Mouse (Mus musculus): ENCODE measurements at regions not wholly inside any gene's neighbourhood (a gene's known extent, or its start where the extent isn't known, plus 50 kb on each side); places are given as distances from the start of the nearest gene placed in this dataset.
"Not testable (repeated sequence)": the region's sequence is repeated elsewhere in the genome, so short reads cannot be mapped to it uniquely, and the experiment has no call there.

DNA sequence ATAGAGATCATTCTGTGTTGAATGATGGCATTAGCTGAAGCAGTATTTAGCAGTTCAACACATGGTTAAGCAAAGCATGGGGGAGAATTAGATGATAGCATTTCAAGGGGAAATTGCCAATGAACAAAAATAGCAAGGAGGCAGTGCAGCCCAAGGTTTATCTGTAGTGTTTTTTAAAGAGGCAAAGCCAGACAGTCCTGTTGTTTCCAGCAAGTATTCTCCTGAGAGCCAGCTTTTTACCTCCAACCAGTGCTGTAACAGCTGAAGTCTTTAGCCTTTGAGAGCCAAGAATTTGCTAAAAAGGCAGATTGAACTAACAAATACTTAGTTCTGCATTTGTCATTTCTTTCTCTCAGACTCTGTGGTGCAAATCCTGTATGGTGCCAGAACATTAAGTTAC is 305.1 kb upstream of the Arx start:
- no peak for DNase-seq (ENCODE audit: low read depth, low spot score)

DNA sequence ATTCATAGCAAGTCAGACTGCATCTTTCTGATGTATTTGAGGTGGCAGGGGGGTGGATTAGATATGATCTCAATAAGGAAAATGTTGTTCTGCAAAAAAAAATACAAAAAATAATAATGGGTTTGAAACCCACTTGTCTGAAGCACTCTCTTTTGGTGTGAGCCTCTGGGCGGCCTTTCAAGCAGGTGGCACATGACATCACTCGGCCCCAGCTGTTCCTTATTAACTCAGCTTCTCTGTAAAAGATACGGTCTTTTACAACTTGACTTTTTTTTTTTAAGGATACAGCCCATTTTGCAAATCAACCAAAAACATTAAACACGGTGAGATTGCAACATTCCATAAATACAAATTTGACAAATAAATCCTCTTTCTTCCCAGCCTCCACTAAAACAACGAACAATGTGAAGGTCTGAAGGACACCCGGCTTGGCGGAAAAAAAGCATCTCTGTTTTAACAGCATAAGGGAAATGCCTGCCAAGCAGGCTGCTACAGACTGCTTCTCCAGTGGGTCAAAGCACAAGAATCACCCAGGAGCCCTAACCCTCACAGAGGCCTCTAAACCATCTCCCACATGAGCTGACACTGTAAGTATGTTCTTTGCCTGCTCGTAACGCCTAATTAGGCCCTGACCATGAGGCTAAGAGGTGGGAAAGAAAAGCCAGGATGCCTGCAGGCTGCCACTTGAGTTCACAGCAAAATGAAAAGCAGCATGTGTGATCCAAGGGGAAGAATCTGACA is 283.8 kb upstream of the Arx start:
- DNase-seq (ENCODE audit: low read depth, low spot score) = peak; percentile 25

DNA sequence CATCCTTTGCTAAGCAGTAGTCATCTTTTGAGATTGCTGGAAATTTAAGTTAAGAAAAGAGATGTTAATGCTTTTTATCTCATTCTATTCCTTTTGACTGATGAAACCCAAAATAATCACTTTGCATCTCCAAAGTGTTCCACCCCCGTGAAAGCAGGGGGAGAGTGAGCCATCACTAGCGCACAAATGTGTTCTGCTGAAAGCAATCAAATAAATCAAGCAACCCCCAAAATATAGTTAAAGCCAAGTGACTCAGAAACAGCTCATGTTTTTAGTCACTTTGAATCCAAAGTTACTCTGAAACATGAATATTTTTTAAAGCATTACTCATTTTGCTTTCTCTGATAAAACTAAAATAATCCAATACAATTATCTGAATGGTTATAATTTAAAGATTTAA is 279.6 kb upstream of the Arx start:
- no peak for DNase-seq (ENCODE audit: low read depth, low spot score)

DNA sequence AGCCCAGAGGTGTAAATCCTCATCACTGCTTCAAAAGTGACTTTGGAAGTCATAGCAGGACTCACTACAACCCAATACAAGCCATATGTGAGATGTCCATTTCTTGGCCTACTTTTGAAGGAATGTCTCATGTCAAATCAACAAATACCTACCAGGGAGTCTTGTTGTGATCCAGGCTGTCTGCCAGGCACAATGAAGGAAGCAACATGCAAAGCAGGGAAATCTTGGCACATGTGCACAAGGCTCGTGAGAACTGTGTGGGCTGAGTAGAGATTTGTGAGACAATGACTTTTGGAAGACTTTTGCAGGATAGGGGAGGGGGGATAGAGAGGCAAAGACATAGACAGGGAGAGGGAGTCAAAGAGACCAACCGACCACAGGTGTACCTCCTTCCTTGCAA is 274.7 kb upstream of the Arx start:
- DNase-seq (ENCODE audit: low read depth, low spot score) = no peak

DNA sequence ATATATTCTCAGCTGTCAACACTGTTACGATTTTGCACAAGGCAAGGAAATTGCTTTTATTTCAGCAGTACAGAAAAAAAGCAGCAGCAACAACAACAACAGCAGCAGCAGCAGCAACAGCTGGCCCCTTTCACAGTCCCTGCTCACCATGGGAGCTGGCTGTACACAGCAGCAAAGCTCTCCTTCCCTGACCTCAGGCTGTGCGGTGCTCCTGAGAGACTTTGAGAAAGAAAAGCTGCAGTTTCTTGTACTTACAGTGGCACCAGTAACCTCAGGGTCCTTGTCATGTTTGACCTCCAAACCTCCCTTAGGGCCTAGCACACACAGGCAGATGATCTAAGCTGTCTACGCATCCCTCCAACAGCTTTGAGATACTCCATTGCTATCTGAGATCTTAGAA is 269.9 kb upstream of the Arx start:
- no peak for DNase-seq (ENCODE audit: low read depth, low spot score)

DNA sequence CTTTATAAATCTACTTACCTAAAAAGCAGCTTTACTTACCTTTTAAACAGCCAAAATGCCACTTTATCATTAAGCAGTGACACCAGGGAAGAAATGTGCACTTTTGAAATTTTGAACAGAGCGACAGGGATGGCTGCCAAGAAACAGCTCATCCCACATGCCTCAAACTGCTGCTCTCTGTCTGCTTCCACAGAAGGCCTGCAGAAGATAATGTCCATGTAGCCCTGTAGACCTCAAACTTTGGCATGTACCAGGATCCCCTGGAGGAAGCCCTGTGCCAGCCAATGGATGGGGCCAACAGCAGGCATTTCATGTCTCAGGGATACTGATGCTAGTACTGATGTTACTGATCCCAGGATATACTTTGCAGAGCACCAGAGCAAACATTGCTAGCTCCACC is 245.1 kb upstream of the Arx start:
- no peak for DNase-seq (ENCODE audit: low read depth, low spot score)

DNA sequence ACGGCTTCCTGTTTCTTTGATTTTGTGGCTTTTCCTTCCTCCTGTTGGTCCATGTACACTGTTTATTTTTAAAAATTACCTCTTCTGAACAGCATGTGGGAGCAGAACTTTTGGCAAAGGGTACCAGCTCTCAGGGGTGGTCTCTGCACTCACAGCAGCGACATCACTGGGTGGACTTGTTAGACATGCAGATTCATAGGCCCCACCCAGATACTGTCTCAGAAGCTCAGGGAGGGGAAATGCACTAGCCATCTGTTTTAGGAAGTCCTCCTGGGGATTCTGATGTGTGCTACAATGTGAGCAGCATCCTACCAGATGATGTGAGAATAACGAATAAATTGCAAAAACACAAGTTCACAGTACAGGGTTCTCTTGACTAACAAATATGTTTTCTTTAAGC is 243.5 kb upstream of the Arx start:
- no peak for DNase-seq (ENCODE audit: low read depth, low spot score)

DNA sequence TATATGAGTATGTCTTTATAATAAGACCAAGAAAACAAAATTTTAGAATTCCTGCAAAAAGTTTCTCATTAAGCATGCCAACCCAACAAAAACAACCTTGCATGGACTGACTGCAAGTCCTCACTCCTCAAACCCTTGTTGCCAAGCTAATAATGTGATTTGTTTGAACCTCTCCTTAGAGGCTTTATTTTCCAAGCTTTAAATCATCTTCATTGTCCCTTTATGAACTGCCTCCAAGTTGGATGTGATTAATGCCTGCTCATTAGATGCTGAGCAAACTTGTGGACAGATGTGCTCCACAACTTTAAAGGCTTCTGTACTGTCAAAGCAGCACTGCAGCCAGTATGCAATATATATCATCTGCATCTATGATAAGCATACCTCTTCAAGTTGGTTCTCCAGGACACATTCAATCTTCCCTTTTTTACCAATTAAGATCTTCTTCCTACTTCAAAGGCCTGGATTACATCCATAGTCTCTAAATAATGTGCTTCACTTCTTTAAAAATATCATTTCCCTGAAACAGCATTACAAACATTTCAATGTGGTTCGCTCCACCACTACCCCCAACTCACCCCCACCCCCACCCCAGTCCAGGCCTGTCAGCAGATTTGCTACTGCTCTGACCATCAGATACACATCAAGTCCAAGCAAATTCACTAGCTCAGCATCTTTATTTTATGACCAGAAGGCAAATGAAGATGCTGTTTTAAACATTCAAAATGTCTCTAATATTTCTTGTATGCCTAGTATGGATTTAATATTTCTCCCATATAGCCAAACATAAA is 237.1 kb upstream of the Arx start:
- no peak for DNase-seq (ENCODE audit: low read depth, low spot score)

DNA sequence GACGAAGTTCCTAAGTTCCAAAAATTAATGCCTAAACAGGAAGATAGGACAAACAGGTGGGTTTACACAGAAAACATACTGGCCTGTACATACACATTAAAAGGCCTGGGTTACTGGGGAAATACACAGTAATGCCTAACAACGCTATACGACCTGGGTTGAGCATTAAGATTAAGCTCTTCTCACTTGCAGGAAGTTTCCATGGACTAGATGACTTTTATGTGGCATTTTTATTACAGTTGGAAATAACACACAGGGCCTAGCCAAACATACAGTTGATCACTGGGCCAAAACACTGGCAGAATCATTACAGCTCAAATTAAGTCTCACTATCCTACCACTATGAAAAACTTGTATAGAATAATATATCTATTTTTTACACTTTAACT is 236.5 kb upstream of the Arx start:
- DNase-seq (ENCODE audit: low read depth, low spot score) = no peak

DNA sequence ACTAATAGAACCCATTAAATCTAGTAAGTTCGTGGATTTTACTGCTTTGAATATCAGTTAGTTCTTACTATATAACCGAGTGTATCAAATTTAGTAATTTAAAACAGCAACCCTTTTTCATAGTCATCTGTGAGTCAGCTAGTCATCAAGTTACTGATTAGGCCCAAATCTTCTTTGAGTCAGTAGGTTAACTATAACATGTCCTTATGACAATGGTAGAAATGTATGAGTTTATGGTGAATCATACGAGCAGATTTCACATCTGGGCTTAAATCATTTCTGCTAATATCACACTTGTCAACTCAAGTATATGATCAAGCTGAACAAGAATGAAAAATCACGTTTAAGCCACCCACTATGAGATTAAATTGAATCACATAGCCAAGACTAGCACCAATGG is 226.7 kb upstream of the Arx start:
- DNase-seq (ENCODE audit: low read depth, low spot score) = no peak

DNA sequence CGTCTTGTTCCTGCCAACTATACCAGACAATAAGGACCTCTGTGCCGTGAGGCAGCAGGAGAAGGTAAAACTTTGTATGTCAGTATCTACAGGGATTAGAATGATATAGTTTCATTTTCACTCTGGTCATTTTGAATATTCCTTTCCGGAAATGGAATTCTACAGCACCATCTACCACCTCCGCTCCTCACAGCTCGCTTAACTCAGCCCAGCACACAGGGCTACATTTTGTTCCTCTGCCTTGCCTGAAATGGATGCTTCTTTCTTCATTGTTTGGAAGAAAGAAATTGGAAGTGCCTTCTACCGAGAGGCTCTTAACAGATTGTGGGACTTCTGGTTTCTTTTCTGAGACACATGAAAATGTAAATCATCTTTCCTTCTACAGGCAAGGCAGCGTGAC is 217.4 kb upstream of the Arx start:
- no peak for DNase-seq (ENCODE audit: low read depth, low spot score)

DNA sequence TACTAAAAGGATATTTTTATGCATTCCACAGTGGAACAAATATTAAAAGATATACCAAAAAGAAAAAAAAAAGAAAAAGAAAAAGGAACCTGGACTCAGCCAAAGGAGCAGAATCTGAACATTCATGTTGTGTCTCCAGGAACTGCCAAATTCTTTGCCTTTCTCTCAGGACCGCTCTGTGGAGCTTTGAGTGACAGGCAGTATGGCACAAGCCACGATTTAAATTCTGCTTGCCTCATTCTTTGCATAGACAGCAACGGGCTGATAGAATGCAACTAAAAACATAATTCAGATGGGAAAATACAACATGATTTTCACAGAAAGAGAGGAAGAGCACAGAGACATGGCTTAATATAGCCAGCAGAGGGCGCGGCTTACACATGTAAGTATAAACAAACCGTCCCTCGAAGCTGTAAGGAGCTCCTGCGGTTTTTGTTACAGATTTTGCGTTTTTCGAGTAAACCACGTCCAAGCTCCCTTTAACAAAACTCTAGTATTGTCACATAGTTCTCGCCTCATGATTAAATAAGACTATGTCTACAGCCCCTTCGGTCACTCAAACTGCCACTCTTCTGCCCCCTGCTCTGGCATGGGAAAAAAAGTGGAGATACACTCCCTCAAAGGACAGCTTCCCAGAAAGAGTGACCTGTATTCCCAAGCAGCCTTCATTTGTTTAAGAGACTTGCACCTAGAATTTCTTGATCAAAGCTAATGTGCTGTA is 216.5 kb upstream of the Arx start:
- peak; percentile 59 for DNase-seq (ENCODE audit: low read depth, low spot score)

DNA sequence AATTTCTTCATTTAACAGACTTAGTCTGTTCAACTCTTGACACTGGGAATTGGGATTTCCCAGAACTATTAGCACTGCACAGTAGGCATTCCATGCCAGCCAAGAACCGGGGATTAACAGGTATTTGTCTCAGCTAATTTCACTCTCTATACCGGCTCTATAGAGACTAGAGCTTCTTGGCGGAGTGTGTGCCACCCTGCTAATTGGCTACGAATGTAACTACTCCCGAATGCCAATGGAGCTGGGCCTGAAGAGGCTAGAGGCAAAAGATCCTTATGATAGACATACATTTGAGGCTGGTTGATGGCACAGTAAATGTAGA is 216.0 kb upstream of the Arx start:
- no peak for DNase-seq (ENCODE audit: low read depth, low spot score)

DNA sequence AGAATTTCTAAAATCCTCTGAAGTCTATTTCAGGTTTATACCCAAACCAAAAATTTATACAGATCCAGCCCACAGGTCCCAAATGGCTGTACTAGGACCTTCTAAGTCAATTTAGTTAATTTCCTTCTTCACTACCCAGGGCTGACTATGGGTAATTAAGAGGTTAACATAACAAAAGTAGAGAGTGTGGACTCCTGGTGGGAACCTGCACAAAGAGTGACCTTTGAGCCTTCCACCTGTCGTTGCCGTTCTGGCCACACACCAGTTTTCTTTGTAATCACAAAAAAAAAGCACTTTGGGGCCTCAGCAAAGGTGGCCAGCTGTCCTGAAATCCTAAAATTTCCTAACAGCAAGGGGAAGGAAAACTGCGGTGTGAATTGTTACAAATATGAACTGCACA is 197.3 kb upstream of the Arx start:
- DNase-seq (ENCODE audit: low read depth, low spot score) = no peak

DNA sequence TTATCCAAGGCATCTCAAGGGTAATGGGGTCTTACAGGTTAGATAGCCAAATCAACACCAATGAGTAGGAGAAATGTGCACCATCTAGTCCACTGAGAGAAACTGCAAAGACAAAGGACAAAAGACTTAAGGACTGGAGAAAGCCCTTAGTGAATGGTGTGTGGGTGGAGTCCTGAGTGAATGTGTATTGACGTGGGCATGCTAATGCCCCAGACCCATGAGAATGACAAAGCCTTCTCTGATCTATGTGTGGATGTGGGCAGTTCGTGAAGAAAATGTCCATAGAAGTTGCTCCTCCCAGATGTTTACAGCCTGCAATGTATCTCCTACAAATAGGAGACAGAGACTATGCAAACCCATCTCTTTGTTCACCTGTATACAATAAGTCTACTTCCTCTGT is 188.7 kb upstream of the Arx start:
- DNase-seq (ENCODE audit: low read depth, low spot score) = no peak

DNA sequence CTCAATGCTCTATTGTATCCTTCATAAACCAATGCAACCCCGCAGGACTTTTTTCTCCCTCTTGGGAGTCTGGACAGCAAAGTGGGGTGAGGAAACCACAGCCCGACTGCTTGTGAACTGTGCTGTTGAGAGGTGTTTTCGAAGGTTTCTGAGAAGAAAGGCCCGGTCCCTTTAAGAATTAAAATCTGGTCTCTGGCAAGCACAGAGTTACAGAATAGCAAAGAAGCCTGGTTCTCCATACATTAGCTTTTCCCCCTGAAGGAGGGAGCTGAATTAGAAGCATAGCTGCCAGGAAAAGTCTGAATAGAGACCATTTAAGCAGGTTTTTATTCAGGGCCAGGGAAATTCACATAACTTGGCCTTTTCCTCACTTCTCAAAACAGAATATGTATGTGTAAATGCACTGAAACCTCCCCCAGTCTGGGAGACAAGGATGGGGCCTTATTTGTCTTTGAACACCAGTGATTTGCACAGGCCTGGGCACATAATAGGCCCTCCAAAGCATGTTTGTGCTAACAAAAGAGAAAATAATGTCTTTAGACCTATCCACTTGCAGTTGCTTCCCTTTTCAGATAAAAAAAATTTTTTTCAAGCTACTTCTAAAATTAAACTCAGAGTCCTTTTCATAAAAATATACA is 178.2 kb upstream of the Arx start:
- DNase-seq (ENCODE audit: low read depth, low spot score) = no peak

DNA sequence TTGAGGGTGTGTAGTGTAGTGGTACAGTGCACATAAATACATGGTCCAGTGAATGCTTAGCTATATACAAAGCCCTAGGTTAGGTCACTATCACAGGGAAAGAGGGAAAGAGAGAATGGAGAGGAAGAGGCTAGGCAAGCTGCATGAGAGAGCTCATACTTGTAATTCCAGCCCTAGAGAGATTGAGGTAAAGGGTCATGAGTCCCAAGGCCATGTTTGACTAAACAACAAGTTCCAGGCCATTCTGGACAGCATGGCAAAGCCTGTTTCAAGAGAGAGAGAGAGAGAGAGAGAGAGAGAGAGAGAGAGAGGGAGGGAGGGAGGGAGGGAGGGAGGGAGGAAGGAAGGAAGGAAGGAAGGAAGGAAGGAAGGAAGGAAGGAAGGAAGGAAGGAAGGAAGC is 131.9 kb upstream of the Arx start:
- not testable (repeated sequence) for DNase-seq (ENCODE audit: low read depth, low spot score)

DNA sequence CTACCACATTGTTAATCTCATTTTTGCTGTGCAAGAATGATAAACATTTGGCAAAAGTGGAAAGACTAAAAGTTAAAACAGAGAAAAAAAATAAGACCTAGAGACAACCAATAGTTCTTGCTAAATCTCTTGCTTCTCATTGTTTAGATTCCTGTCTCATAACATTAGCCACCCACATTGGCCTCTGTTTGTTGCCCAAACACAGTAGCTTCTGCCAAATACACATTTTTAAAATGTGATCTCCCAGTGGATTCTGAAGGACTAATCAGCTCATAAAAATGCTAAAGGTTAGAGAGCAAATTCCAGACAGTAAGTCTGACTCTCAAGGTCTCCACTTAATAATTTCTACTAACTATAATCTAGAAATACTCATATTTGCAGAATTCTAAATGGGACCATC is 127.1 kb upstream of the Arx start:
- DNase-seq (ENCODE audit: low read depth, low spot score) = no peak

DNA sequence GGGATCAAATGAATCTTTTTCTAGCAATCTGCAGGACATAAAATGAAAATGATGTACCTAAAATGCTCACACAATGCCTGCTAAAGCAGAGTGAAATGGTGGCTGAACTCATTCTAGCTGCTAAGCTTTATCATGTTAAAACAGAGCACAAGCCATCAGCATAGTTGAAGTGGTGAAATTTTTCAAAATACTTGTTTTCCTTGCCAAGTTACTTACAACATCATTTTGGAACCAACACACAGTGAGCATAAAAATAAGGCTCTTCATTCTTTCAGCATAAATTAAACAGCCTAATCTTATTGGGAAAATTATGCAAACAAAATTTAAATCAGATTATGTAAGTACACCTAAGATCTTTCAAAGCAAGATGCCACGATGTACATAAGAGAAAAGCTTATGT is 125.3 kb upstream of the Arx start:
- no peak for DNase-seq (ENCODE audit: low read depth, low spot score)
